Mouse (Mus musculus) skeletal muscle tissue, adult 2 months (tissue): ENCODE measurements around the gene Gm17720.
"Not testable (repeated sequence)": the region's sequence is repeated elsewhere in the genome, so short reads cannot be mapped to it uniquely, and the experiment has no call there.

Experiments used
- DNase-seq: peaks from one replicate; pipeline ENCODE4 v3.0.0-alpha.2; 2012; ENCODE audit warnings: low read depth, low spot score

The Gm17720 gene

GRCm38 (mm10) chr8:110039659-110040058 is 62.9 kb downstream of the Gm17720 start, which contains the start of gene Chst4:
Gene Chst4, minus strand, starts transcription at chr8:110039740.
- no peak for DNase-seq

DNA sequence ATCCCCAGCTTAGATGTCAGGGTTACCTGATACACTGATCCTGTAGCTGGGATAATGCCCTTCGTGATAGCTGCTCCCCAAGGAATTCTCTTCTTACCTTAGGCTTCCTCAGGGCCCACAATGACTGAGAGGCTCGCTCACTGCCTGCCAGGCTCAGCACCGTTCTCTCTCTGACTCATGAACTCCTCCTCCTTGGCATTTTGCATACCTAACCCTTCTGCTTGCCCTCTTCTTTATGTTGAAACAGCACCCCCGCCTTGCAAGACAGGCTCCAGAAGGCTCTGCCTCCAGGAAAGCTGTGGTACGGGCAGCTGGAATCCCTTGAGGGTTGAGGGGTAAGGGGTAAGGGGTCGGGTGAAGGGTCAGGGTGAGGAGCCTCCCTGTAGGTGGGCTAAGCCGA is 63.3 kb downstream of the Gm17720 start:
- DNase-seq: no peak

GRCm38 (mm10) chr8:110036156-110036555 is 66.4 kb downstream of the Gm17720 start:
- no peak for DNase-seq

DNA sequence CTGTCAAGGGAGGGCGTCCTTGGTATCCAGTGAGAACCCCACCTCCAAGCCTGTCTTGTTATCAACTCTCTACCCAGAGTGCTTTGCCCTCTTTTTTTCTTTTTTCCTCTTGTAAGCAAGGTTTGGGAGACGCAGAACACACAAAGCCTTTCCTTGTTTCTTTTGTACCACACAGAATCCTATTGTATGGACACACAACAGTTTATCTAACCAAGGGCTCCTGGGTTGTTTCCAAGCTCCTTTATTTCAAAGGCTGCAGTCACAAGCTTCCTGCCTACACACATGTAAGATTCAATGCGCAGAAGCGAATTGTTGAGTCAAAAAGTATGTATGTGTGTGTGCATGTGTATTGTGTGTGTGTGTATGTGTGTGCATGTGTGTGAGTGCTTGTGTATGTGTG is 68.2 kb downstream of the Gm17720 start:
- DNase-seq: no peak

DNA sequence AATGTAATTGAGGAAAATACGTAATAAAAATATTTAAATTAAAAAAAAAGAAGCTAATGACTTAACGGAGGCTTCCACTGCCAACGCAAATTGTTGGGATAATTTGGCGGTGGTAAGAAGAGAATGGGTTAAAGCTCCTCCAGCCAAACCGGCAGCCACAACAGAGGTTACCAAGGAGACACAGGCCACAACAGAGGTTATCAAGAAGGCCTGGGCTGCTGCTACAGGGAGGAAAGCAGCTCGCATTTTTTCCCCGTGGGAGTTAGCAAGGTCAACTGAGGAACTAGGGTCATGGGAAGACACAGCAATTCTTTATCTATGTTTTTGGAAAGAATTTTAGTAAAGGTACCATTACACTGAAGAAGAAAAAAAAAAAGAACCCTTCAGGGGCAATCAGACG is 68.8 kb downstream of the Gm17720 start:
- DNase-seq: not testable (repeated sequence)
